Mouse (Mus musculus) embryonic facial prominence, embryonic 10.5 days (tissue): ENCODE results near the gene Tnfaip8l2. TPM values are rescaled to one million over a fixed set of nuclear protein-coding genes. Genes with fewer than 3 reads are reported as not detected.
"Not testable (repeated sequence)": the region's sequence is repeated elsewhere in the genome, so short reads cannot be mapped to it uniquely, and the experiment has no call there.

ENCODE experiments used
- DNase-seq: peaks from one replicate; pipeline ENCODE4 v3.0.0-alpha.2; 2017; ENCODE audit warnings: low spot score
- H3K27ac ChIP-seq: fragments of 300-500 bp; sonication (generic); replicated peaks from 2 replicates; pipeline ENCODE4 v1.5.1; 2016; ENCODE audit warnings: mild to moderate bottlenecking
- H3K27me3 ChIP-seq: fragments of 300-500 bp; sonication (generic); replicated peaks from 2 replicates; pipeline ENCODE4 v1.6.1; 2016; ENCODE audit warnings: low read depth, mild to moderate bottlenecking; ENCODE audit not compliant: poor library complexity, severe bottlenecking
- H3K36me3 ChIP-seq: fragments of 300-500 bp; sonication (generic); replicated peaks from 2 replicates; pipeline ENCODE4 v1.6.1; 2016; ENCODE audit warnings: mild to moderate bottlenecking, moderate library complexity
- H3K4me1 ChIP-seq: fragments of 300-500 bp; sonication (generic); 2 replicates; pipeline ENCODE4 v1.6.1; 2016
- H3K4me3 ChIP-seq: fragments of 300-500 bp; sonication (generic); 2 replicates; pipeline ENCODE4 v1.5.1; 2016; ENCODE audit warnings: mild to moderate bottlenecking, moderate library complexity
- H3K9me3 ChIP-seq: fragments of 300-500 bp; sonication (generic); 2 replicates; pipeline ENCODE4 v1.6.1; 2016; ENCODE audit warnings: mild to moderate bottlenecking
- WGBS: fragments of 180-500 bp; shearing (Covaris S2); methylation state at CpG from one replicate; pipeline ENCODE4 v1.1.7; 2016; 5-methylcytosine and 5-hydroxymethylcytosine counted together
- polyA plus RNA-seq: library from polyadenylated mRNA; unstranded; fragments of >200 nt; fragmentation: Nextera tagmentation; extraction: Ambion mirVana; gene quantifications from 2 replicates; pipeline ENCODE4 v1.2.1, GENCODE M21; 2016

The Tnfaip8l2 gene
- polyA plus RNA-seq, 1 experiment from 2014 or later = 2.8 TPM

- Histone ChIP-seq H3K27me3 (no peaks in the 10 kb centered on the region), H3K27ac (no peak overlapping the region), H3K4me1 (peaks cover 4% of the 10 kb centered on the region; the same call in 1 of the 2 replicates), H3K36me3 (peaks cover 31% of the 10 kb centered on the region), H3K4me3 (no peak overlapping the region), H3K9me3 (no peaks in the 10 kb centered on the region)
- 9% methylated on average over 5 of the region's 5 CpGs for WGBS
- DNase-seq = peak; percentile 83
Measured at GRCm38 (mm10) chr3:95142617-95143011, 454 bp upstream of the Tnfaip8l2 start.

GRCm38 (mm10) chr3:95141474-95141873, 686 bp downstream of the Tnfaip8l2 start:
- no peaks in the 10 kb centered on the region for H3K9me3 ChIP-seq

GRCm38 (mm10) chr3:95140795-95141194, 1.4 kb downstream of the Tnfaip8l2 start:
- no peaks in the 10 kb centered on the region for H3K27me3 ChIP-seq
- WGBS = 86% methylated on average over 6 of the region's 6 CpGs
- DNase-seq = no peak

More at GRCm38 (mm10) chr3:95141474-95141873, 686 bp downstream of the Tnfaip8l2 start:
- peaks cover 7% of the 10 kb centered on the region; the same call in 1 of the 2 replicates for H3K4me1 ChIP-seq
- H3K27me3 ChIP-seq = no peaks in the 10 kb centered on the region
- WGBS = 95% methylated on average over 9 of the region's 9 CpGs
- H3K27ac ChIP-seq = no peak overlapping the region
- no peak overlapping the region for H3K4me3 ChIP-seq
- DNase-seq = no peak
- H3K36me3 ChIP-seq = peaks cover 31% of the 10 kb centered on the region

GRCm38 (mm10) chr3:95140289-95140595, 1.9 kb downstream of the Tnfaip8l2 start:
- 66% methylated on average over 18 of the region's 18 CpGs for WGBS
- H3K9me3 ChIP-seq = no peaks in the 10 kb centered on the region
- H3K4me3 ChIP-seq = 0 out of 2 replicates have a peak overlapping the region, but pooled peaks have one; percentile 13
- no peaks in the 10 kb centered on the region for H3K27me3 ChIP-seq
- H3K36me3 ChIP-seq = peaks cover 31% of the 10 kb centered on the region
- H3K27ac ChIP-seq = no peak overlapping the region
- no peak for DNase-seq
- H3K4me1 ChIP-seq = peaks cover 13% of the 10 kb centered on the region

More at GRCm38 (mm10) chr3:95140795-95141194, 1.4 kb downstream of the Tnfaip8l2 start:
- Histone ChIP-seq H3K9me3 (no peaks in the 10 kb centered on the region), H3K27ac (no peak overlapping the region), H3K4me1 (peaks cover 7% of the 10 kb centered on the region; the same call in 1 of the 2 replicates), H3K4me3 (0 out of 2 replicates have a peak overlapping the region, but pooled peaks have one; percentile 13), H3K36me3 (peaks cover 31% of the 10 kb centered on the region)

- WGBS = 72% methylated on average over 25 of the region's 25 CpGs
- no peak for DNase-seq
- no peak overlapping the region for H3K27ac ChIP-seq
- H3K36me3 ChIP-seq = peaks cover 31% of the 10 kb centered on the region
- H3K4me1 ChIP-seq = peaks cover 18% of the 10 kb centered on the region
- no peaks in the 10 kb centered on the region for H3K27me3 ChIP-seq
- H3K9me3 ChIP-seq = no peaks in the 10 kb centered on the region
- H3K4me3 ChIP-seq = no peak overlapping the region
Measured at GRCm38 (mm10) chr3:95139586-95140288, 2.4 kb downstream of the Tnfaip8l2 start.

GRCm38 (mm10) chr3:95136336-95136735, 5.8 kb downstream of the Tnfaip8l2 start:
- no peaks in the 10 kb centered on the region for H3K27me3 ChIP-seq
- WGBS = 91% methylated on average over 3 of the region's 3 CpGs
- H3K4me3 ChIP-seq = no peak overlapping the region
- H3K9me3 ChIP-seq = no peaks in the 10 kb centered on the region
- H3K27ac ChIP-seq = no peak overlapping the region
- no peak for DNase-seq
- peaks cover 27% of the 10 kb centered on the region for H3K4me1 ChIP-seq
- peaks cover 41% of the 10 kb centered on the region for H3K36me3 ChIP-seq

- H3K4me3 ChIP-seq = peak overlapping the region; percentile 50
- 92% methylated on average over 7 of the region's 7 CpGs for WGBS
- no peak overlapping the region for H3K27ac ChIP-seq
- H3K36me3 ChIP-seq = peaks cover 37% of the 10 kb centered on the region
- H3K9me3 ChIP-seq = no peaks in the 10 kb centered on the region
- peaks cover 27% of the 10 kb centered on the region for H3K4me1 ChIP-seq
- no peaks in the 10 kb centered on the region for H3K27me3 ChIP-seq
- no peak for DNase-seq
Measured at GRCm38 (mm10) chr3:95135433-95136052, 6.6 kb downstream of the Tnfaip8l2 start.

- Histone ChIP-seq H3K4me3 (peak overlapping the region; percentile 50), H3K36me3 (peaks cover 36% of the 10 kb centered on the region), H3K27ac (no peak overlapping the region), H3K9me3 (no peaks in the 10 kb centered on the region), H3K27me3 (no peaks in the 10 kb centered on the region), H3K4me1 (peaks cover 27% of the 10 kb centered on the region)
- no peak for DNase-seq
- 30% methylated on average over 6 of the region's 6 CpGs for WGBS
Measured at GRCm38 (mm10) chr3:95135023-95135422, 7.1 kb downstream of the Tnfaip8l2 start.

GRCm38 (mm10) chr3:95134133-95134532, 8.0 kb downstream of the Tnfaip8l2 start:
- DNase-seq, H3K27ac ChIP-seq, H3K9me3 ChIP-seq, H3K27me3 ChIP-seq: not testable (repeated sequence)
- Histone ChIP-seq H3K36me3 (peaks cover 37% of the 10 kb centered on the region), H3K4me1 (peaks cover 27% of the 10 kb centered on the region), H3K4me3 (peak overlapping the region; percentile 78)
- WGBS = no CpG with 5 or more reads among the region's 12 CpGs

GRCm38 (mm10) chr3:95133680-95134101, 8.5 kb downstream of the Tnfaip8l2 start, which contains the start of the genes Scnm1 and Lysmd1:
TSS of gene Scnm1 (minus strand) at chr3:95134011.
TSS of gene Lysmd1 (plus strand) at chr3:95134088.
- Histone ChIP-seq H3K9me3 (no peaks in the 10 kb centered on the region), H3K27ac (peak within 1 kb of the TSS; percentile 88), H3K4me1 (peaks cover 27% of the 10 kb centered on the region), H3K27me3 (no peaks in the 10 kb centered on the region), H3K36me3 (peaks cover 42% of the 10 kb centered on the region), H3K4me3 (peak within 1 kb of the TSS; percentile 78)
- 0% methylated on average over 20 of the region's 20 CpGs for WGBS
- DNase-seq = peak; percentile 92

- Histone ChIP-seq H3K27ac (peak overlapping the region; percentile 88), H3K36me3 (peaks cover 46% of the 10 kb centered on the region), H3K27me3 (no peaks in the 10 kb centered on the region), H3K9me3 (no peaks in the 10 kb centered on the region), H3K4me1 (peaks cover 27% of the 10 kb centered on the region), H3K4me3 (peak overlapping the region; percentile 78)
- no peak for DNase-seq
- 56% methylated on average over 11 of the region's 11 CpGs for WGBS
Measured at GRCm38 (mm10) chr3:95133176-95133575, 9.0 kb downstream of the Tnfaip8l2 start.

GRCm38 (mm10) chr3:95132389-95132788, 9.8 kb downstream of the Tnfaip8l2 start:
- not testable (repeated sequence) for H3K27ac ChIP-seq, DNase-seq, H3K9me3 ChIP-seq, H3K27me3 ChIP-seq
- peak overlapping the region; percentile 78 for H3K4me3 ChIP-seq
- H3K36me3 ChIP-seq = peaks cover 48% of the 10 kb centered on the region
- WGBS = 86% methylated on average over 2 of the region's 2 CpGs
- peaks cover 23% of the 10 kb centered on the region for H3K4me1 ChIP-seq

- DNase-seq = no peak
- peaks cover 12% of the 10 kb centered on the region for H3K4me1 ChIP-seq
- WGBS = 90% methylated on average over 5 of the region's 5 CpGs
Measured at GRCm38 (mm10) chr3:95130081-95130480, 12.1 kb downstream of the Tnfaip8l2 start.

More at GRCm38 (mm10) chr3:95130081-95130480, 12.1 kb downstream of the Tnfaip8l2 start:
- Histone ChIP-seq H3K9me3 (no peaks in the 10 kb centered on the region), H3K27ac (no peak overlapping the region), H3K4me3 (no peak overlapping the region), H3K27me3 (no peaks in the 10 kb centered on the region), H3K36me3 (peaks cover 48% of the 10 kb centered on the region)
